Mouse (Mus musculus) embryo, embryonic 10 days (tissue): ENCODE data around the gene S100b.

ENCODE experiments used
- DNase-seq: peaks from one replicate; pipeline ENCODE4 v3.0.0-alpha.2; 2015; ENCODE audit warnings: low spot score

Gene S100b

DNA sequence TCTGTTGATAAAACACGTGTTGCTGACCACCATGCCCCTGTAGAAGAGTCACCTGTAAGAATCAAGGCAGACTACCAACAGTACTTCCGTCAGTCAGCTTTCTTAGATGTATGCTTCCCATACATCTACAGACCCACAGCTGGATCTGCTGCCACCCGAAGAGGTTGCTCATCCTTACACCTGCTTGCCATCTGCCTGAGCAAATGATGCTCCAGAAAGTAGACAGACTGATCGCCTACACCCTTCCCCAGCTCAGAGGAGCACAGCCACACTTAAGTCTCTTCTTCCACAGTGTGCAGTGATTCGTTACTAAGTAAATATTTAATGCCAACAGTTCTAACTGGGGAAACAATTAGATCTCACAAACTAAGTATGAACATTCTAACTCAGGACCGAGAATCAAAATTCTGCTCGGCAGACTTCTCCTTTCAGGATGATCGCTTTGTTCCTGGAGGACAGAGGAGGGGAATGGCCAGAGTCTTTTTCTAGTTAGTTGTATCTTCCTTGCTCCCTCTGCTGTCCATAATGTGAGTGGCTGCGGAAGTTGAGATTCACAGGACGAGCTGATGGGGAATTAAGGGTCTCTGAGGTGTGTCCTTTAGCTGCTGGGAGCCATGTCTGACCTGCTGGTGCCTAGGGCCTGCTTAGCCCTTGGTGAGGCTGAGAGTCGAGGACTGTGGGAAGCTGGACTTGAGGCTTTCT, 6.9 kb downstream of the S100b start:
- DNase-seq: peak; percentile 43

- no peak for DNase-seq
Measured at GRCm38 (mm10) chr10:76261447-76261846, 7.8 kb downstream of the S100b start.

DNA sequence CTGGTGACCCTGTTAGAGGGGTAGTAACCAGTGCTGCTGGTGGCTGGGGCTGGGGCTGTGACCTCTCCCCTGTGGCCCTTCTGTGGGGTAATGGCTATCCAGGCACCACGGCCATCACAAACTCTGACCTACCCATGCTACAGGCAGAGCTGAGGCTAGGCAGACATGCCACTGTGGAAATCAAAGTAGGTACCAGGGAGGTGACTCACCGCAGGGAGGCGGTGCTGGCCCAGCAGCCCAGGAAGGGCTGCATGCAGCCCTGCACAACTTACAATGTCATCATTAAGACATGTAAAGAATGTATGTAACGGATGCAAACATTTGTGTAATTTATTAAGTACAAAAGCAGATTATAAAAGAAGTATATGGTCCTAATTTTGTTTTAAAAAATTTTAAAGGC, 8.8 kb downstream of the S100b start:
- no peak for DNase-seq

DNA sequence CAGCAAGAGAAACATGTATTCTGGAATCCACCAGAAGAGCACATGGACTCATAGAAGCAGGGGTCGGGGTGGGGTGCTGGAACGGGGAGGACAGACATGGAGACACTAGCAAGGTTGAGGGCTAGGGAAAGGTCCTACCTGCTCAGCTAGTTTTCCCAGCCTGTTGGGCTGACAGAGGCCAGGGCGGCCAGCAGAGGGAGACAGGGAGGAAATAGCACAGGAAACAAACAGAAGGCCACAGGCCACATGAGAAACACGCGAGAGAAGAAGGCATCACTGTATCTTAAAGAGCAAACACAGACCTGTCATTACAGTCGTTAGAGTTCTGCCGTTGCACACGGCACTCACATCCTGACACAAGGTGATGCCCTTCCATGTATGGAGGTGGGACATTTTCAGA, 17.6 kb downstream of the S100b start:
- peak; percentile 47 for DNase-seq

GRCm38 (mm10) chr10:76275256-76275655, 21.6 kb downstream of the S100b start:
- no peak for DNase-seq

GRCm38 (mm10) chr10:76278541-76279097, 25.0 kb downstream of the S100b start:
- no peak for DNase-seq

DNA sequence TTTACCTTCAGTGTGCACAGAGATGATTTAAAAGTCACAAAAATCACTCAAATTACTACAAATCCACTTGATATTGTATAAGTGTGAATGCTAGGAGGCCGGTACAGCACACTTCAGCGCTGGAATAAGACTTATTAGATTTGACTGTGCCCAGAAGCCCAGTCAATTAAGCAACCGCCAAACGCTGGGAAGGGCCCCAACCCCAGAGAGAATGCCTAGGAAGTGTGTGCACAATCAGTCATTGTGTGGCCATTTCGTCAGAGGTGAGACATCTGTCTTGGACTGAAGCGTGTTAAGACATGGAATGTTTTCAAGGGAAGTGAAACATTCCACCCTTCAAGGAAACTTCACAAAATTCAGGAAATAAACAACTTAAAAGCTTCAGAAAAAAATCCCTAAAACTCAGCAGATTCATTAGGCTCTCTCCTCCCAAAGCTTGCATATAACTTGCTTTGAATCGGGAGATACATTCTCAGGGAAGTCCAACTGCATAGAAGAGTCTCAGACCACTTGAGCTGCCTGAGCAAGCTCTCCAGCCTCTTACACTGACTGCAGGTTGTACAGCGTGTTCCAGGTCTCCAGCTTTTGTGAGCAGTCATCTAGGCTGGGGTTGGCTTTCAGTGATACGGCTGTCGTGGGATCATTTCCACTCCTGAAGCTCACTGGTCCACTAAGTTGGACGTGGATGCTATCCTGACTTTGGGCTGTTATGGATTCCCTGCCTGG, 34.8 kb downstream of the S100b start:
- DNase-seq: no peak

DNA sequence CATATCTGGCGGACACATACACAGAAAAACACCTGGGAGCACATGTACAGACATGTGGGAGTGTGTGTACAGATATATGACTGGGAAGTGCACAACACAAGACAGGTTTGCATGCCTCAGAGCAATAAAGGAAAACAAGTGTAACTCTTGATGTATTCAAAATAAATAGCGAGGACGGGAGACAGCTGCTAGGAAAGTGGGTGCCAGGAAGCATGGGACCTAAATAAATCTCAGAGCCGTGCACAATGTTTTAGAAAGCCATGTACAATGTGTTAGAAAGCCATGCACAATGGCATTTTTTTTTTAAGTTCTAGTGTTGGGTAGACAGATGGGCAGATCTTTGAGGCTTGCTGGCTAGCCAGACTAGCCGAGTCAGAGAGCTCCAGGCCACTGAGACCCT, 35.4 kb downstream of the S100b start:
- DNase-seq: no peak

- DNase-seq: no peak
Measured at GRCm38 (mm10) chr10:76289936-76290671, 36.5 kb downstream of the S100b start.

DNA sequence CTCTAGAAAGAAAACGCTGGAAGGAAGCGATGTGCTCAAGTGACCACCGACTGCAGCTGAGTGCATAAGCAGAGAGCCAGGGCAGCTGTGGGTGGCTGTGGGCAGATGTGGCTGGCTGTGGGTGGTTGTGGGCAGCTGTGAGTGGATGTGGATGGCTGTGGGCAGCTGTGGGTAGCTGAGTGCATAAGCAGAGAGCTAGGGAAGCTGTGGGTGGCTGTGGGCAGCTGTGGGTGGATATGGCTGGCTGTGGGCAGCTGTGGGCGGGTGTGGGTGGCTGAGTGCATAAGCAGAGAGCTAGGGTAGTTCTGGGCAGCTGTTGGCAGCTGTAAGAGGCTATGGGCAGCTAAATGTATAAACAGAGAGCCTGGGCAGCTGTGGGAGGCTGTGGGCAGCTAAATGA, 39.6 kb downstream of the S100b start:
- no peak for DNase-seq

DNA sequence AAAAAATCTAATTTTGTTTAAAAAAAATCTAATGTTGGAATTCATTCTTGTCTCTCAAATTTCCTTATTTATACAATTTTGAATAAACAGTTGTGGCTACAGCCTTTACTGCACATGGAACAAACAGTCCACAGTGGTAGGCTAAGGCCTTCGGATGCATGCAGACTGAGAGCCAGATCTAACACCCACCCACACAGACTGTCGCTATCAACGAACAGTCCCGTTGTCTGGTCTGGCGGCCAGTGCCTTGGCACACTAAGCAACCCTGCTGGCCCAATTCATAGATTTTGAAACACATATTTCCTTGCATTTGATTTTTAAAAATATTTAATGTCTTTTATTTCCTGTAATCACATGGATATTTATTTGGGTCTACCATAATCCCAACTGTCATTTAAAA, 46.5 kb downstream of the S100b start:
- DNase-seq: no peak

GRCm38 (mm10) chr10:76306738-76307137, 53.1 kb downstream of the S100b start:
- no peak for DNase-seq
